Mouse (Mus musculus): Measurements from ENCODE around the gene Klf1.

GRCm38 (mm10) chr8:84901752-84902151 is at the start of gene Klf1:
- TF ChIP-seq POLR2A (IDR thresholded peaks at IDR 0.05; ENCODE audit: insufficient read length, low read depth) (no peak), MAX (IDR thresholded peaks at IDR 0.05; ENCODE audit: low read depth) (no peak), TCF3 (IDR thresholded peaks at IDR 0.05; ENCODE audit: insufficient read length, low read depth) (no peak), CEBPB (IDR thresholded peaks at IDR 0.05; ENCODE audit: insufficient read depth, poor library complexity, severe bottlenecking) (no peak), REST (IDR thresholded peaks at IDR 0.05; ENCODE audit: insufficient read depth, insufficient read length) (no peak), SRF (IDR thresholded peaks at IDR 0.05; ENCODE audit: control insufficient read depth, insufficient read length, low read depth) (no peak), POLR2AphosphoS2 (IDR thresholded peaks at IDR 0.05; ENCODE audit: insufficient read length, low read depth) (no peak), MYOG (IDR thresholded peaks at IDR 0.05; ENCODE audit: control insufficient read depth in 1 of 3, insufficient read depth in 1 of 3, insufficient read length in 2 of 3, low read depth in 2 of 3) (no peak), USF1 (IDR thresholded peaks at IDR 0.05; ENCODE audit: low read depth) (no peak), MYOD1 (IDR thresholded peaks at IDR 0.05; ENCODE audit: control insufficient read depth in 1 of 3, insufficient read length in 2 of 3, low read depth in 2 of 3) (no peak), TCF12 (IDR thresholded peaks at IDR 0.05; ENCODE audit: insufficient read depth, poor library complexity, severe bottlenecking) (no peak)
